Mouse (Mus musculus) intestine, embryonic 14.5 days (tissue): ENCODE measurements around the gene Cnksr1. TPM values are rescaled to one million over a fixed set of nuclear protein-coding genes. Genes with fewer than 3 reads are reported as not detected.

Source experiments
- ATAC-seq: fragments of 200-750 bp; cut with Nextera tagmentation; replicated peaks from 2 replicates; pipeline ENCODE4 v1.8.0; 2017; ENCODE audit warnings: low read depth, moderate number of reproducible peaks, moderate TSS enrichment, moderate library complexity; ENCODE audit not compliant: low FRiP score, low TSS enrichment
- DNase-seq: peaks from one replicate; pipeline ENCODE4 v3.0.0-alpha.2; 2018; ENCODE audit warnings: low spot score
- H3K27ac ChIP-seq: fragments of 300-500 bp; sonication (generic); 2 replicates; pipeline ENCODE4 v1.5.1; 2014; ENCODE audit warnings: low read depth, mild to moderate bottlenecking, control low read depth
- H3K27me3 ChIP-seq: fragments of 300-500 bp; sonication (generic); replicated peaks from 2 replicates; pipeline ENCODE4 v1.6.1; 2014; ENCODE audit warnings: low read length, control low read depth; ENCODE audit not compliant: control insufficient read depth, insufficient read depth
- H3K36me3 ChIP-seq: fragments of 300-500 bp; sonication (generic); 2 replicates; pipeline ENCODE4 v1.6.1; 2014; ENCODE audit warnings: low read length, control low read depth; ENCODE audit not compliant: control insufficient read depth, insufficient read depth
- H3K4me1 ChIP-seq: fragments of 300-500 bp; sonication (generic); replicated peaks from 2 replicates; pipeline ENCODE4 v1.6.1; 2014; ENCODE audit warnings: low read length, control low read depth, mixed read lengths; ENCODE audit not compliant: control insufficient read depth, insufficient read depth
- H3K4me2 ChIP-seq: fragments of 300-500 bp; sonication (generic); 2 replicates; pipeline ENCODE4 v1.6.1; 2014; ENCODE audit warnings: low read length
- H3K4me3 ChIP-seq: fragments of 300-500 bp; sonication (generic); 2 replicates; pipeline ENCODE4 v1.5.1; 2014; ENCODE audit warnings: low read depth, low read length, control low read depth, mixed read lengths
- H3K9ac ChIP-seq: fragments of 300-500 bp; sonication (generic); 2 replicates; pipeline ENCODE4 v1.6.1; 2014; ENCODE audit warnings: mild to moderate bottlenecking, low read length
- H3K9me3 ChIP-seq: fragments of 300-500 bp; sonication (generic); 2 replicates; pipeline ENCODE4 v1.6.1; 2016; ENCODE audit warnings: low read length, control low read depth; ENCODE audit not compliant: control insufficient read depth
- WGBS: fragments of 180-500 bp; shearing (Covaris S2); extraction: QIAGEN DNeasy Blood & Tissue Kit; methylation state at CpG from one replicate; pipeline ENCODE4 v1.1.7; 2014; 5-methylcytosine and 5-hydroxymethylcytosine counted together
- polyA plus RNA-seq: library from polyadenylated mRNA; unstranded; fragments of >200 nt; fragmentation: Nextera tagmentation; extraction: Ambion mirVana; gene quantifications from 2 replicates; pipeline ENCODE4 v1.2.1, GENCODE M21; 2014

Cnksr1 gene
- polyA plus RNA-seq, 1 experiment from 2014 or later: 7.5 TPM

- no peak for DNase-seq
- Histone ChIP-seq H3K36me3 (no peaks in the 10 kb centered on the region), H3K4me2 (peak overlapping the region; percentile 46), H3K9me3 (no peaks in the 10 kb centered on the region), H3K4me3 (peak overlapping the region; percentile 6), H3K4me1 (peaks cover 37% of the 10 kb centered on the region), H3K9ac (no peak overlapping the region), H3K27ac (no peak overlapping the region), H3K27me3 (peaks cover 68% of the 10 kb centered on the region)
- ATAC-seq: no peak
- WGBS: 22% methylated on average over 27 of the region's 27 CpGs
Measured at GRCm38 (mm10) chr4:134250116-134250929, 12.1 kb upstream of the Cnksr1 start.

- peak overlapping the region; percentile 46 for H3K4me2 ChIP-seq
- H3K9ac ChIP-seq: no peak overlapping the region
- peaks cover 39% of the 10 kb centered on the region for H3K4me1 ChIP-seq
- ATAC-seq (peak; percentile 51; the same call in 1 of the 2 replicates), DNase-seq (peak; percentile 92)
- WGBS: 1% methylated on average over 30 of the region's 30 CpGs
- no peaks in the 10 kb centered on the region for H3K36me3 ChIP-seq
- H3K4me3 ChIP-seq: peak overlapping the region; percentile 6
- H3K9me3 ChIP-seq: no peaks in the 10 kb centered on the region
- peaks cover 68% of the 10 kb centered on the region for H3K27me3 ChIP-seq
- no peak overlapping the region for H3K27ac ChIP-seq
Measured at GRCm38 (mm10) chr4:134249651-134250050, 11.5 kb upstream of the Cnksr1 start.

- H3K27ac ChIP-seq: no peak within 1 kb of the TSS
- peak within 1 kb of the TSS; percentile 90 for H3K4me2 ChIP-seq
- H3K27me3 ChIP-seq: peaks cover 48% of the 10 kb centered on the region
- H3K4me3 ChIP-seq: peak within 1 kb of the TSS; percentile 86
- H3K9ac ChIP-seq: 0 out of 2 replicates have a peak within 1 kb of the TSS, but pooled peaks have one; percentile 30
- no peaks in the 10 kb centered on the region for H3K9me3 ChIP-seq
- H3K4me1 ChIP-seq: peaks cover 21% of the 10 kb centered on the region
- DNase-seq (no peak), ATAC-seq (no peak)
- WGBS: 84% methylated on average over 7 of the region's 7 CpGs
- H3K36me3 ChIP-seq: 0 out of 2 replicates have a peak, but pooled peaks cover 8% of the 10 kb centered on the region
Measured at GRCm38 (mm10) chr4:134246719-134247258, 8.6 kb upstream of the Cnksr1 start, which contains the start of gene Gm30191. TSS of gene Gm30191 (plus strand) at chr4:134246935.

DNA sequence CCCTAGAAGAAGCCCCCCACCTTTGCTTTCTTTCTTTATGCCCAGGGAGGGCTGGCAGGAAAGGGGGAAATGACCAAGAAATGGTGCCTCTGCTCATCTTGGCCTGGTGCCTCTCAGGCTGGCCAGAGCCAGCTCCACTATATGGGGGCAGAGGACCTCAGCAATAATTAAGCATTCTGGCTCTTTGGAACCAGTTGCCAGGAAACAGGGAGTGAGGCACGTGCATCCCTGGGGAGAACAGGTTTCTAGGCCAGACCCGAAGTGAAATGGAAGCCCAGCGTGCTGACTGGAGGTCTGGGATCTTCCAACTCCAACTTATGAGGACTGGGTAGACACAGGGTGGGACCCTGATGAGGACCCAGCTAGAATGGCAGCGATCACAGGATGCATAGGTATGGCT lies 8.1 kb upstream of the Cnksr1 start:
- WGBS: 45% methylated on average over 4 of the region's 4 CpGs
- H3K4me3 ChIP-seq: no peak overlapping the region
- no peak for ATAC-seq

DNA sequence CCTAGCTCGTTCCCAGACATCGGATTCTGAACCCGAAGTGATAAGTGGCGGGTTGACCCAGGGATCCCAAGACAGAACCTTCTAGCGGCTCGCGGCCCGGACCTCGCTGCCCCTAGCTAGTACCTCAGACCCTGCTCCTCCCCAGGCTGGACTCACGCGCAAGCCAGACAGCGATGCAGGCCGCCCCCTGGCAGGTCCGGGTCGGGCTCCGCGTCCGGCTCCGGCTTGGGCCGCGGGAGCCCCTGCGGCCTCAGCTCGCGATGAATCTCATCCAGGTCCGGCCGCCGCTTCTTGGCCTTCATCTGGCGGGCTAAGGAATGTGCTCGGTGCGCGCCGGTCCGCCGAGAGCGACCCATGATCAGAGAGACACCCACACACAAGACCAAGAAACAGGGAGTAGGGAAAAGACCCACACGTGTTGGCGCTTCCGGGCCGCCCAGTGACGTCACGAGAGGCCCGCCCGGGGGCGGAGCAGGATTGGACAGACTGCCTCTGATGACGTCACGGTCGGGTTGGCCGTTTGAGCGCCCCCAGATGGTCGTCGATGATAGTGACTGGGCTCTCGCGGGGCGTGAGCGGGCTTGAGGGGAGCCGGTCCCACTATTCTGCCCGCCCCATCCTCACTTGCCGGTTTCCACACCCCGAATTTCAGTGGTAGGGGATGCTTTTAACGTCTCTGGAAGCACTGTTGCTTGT lies 7.1 kb upstream of the Cnksr1 start, which contains the start of gene Zfp593:
TSS of gene Zfp593 (minus strand) at position 445 of the 696 bp plus-strand sequence.
- DNase-seq: peak; percentile 99
- WGBS: under 1% methylated on average over 60 of the region's 60 CpGs
- peak; percentile 86 for ATAC-seq
- Histone ChIP-seq H3K27ac (no peak within 1 kb of the TSS), H3K36me3 (0 out of 2 replicates have a peak, but pooled peaks cover 8% of the 10 kb centered on the region), H3K9me3 (no peaks in the 10 kb centered on the region), H3K4me1 (peaks cover 8% of the 10 kb centered on the region), H3K27me3 (peaks cover 33% of the 10 kb centered on the region), H3K4me2 (peak within 1 kb of the TSS; percentile 90), H3K9ac (peak within 1 kb of the TSS; percentile 84), H3K4me3 (peak within 1 kb of the TSS; percentile 86)

More for the DNA sequence above, 8.1 kb upstream of the Cnksr1 start:
- no peak for DNase-seq
- H3K27me3 ChIP-seq: peaks cover 42% of the 10 kb centered on the region
- H3K9ac ChIP-seq: no peak overlapping the region
- H3K4me2 ChIP-seq: no peak overlapping the region
- H3K4me1 ChIP-seq: peaks cover 16% of the 10 kb centered on the region
- no peaks in the 10 kb centered on the region for H3K9me3 ChIP-seq
- H3K27ac ChIP-seq: no peak overlapping the region
- 0 out of 2 replicates have a peak, but pooled peaks cover 8% of the 10 kb centered on the region for H3K36me3 ChIP-seq

DNA sequence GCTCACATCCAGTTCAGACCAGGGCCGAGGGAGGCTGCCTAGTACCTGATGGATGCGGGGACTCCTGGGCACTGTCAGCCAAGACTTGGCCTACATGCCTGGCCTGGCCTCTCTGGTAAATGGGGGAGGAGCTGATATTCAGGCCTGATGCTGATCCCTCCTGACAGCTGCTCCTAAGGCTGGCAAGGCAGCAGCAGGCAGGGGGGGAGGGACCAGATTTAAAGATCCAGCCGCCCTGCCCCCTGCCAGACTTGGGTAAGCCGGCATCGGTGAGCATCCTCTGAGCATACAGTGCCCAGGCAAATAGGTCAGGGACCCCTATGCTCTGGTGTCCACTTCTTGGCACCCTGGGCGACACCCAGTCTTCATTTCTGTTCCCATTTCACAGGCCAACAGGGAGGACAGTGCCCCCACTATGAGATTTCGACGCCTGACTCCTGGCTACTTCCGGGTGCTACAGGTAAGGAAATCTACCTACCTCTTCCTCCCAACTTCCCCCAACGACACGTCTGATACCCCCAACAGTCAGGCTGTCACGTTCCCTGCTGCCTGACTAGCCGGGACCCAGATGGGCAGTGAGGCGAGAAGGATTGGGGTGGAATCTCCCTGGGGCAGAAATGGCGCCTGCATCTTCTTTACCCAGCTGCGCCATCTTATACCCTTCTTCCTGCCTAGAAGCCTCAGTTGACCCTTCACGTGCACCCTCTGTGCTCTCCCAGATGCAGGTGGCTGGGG lies 5.5 kb upstream of the Cnksr1 start, which contains the start of gene E130218I03Rik:
TSS of gene E130218I03Rik (plus strand) at position 147 of the 735 bp plus-strand sequence.
- H3K27me3 ChIP-seq: peaks cover 29% of the 10 kb centered on the region
- WGBS: 94% methylated on average over 17 of the region's 17 CpGs
- H3K9ac ChIP-seq: peak within 1 kb of the TSS; percentile 84; the same call in 1 of the 2 replicates
- peak within 1 kb of the TSS; percentile 86 for H3K4me3 ChIP-seq
- no peak within 1 kb of the TSS for H3K27ac ChIP-seq
- peak within 1 kb of the TSS; percentile 90 for H3K4me2 ChIP-seq
- H3K4me1 ChIP-seq: peaks cover 7% of the 10 kb centered on the region
- H3K9me3 ChIP-seq: no peaks in the 10 kb centered on the region
- DNase-seq: no peak
- H3K36me3 ChIP-seq: 0 out of 2 replicates have a peak, but pooled peaks cover 8% of the 10 kb centered on the region
- ATAC-seq: no peak

DNA sequence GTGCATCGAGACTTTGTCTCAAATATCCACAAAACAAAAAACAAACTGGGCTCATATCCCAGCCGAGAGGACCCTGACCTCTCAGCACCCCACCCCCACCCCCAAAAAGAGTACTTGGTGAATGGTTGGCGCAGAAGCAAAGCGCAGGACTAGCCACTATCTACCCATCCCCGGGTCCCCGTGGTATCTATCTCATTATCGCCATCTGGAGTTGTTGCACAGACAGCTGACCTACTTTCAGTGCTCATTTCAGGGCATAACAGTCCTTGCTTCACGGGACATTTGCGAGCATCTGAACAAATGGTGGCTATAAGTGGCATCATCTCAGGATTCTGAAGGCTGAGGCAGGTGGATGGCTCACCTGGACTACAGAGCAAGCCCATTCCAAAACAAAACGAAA lies 487 bp upstream of the Cnksr1 start:
- H3K4me3 ChIP-seq: peak overlapping the region; percentile 34; the same call in 1 of the 2 replicates
- H3K27ac ChIP-seq: no peak overlapping the region

More for the DNA sequence above, 487 bp upstream of the Cnksr1 start:
- H3K36me3 ChIP-seq: 0 out of 2 replicates have a peak, but pooled peaks cover 7% of the 10 kb centered on the region
- DNase-seq (no peak), ATAC-seq (peak; percentile 9; the same call in 1 of the 2 replicates)
- no peaks in the 10 kb centered on the region for H3K4me1 ChIP-seq
- peak overlapping the region; percentile 43 for H3K4me2 ChIP-seq
- H3K9me3 ChIP-seq: no peaks in the 10 kb centered on the region
- no peak overlapping the region for H3K9ac ChIP-seq
- H3K27me3 ChIP-seq: peaks cover 13% of the 10 kb centered on the region
- 8% methylated on average over 10 of the region's 10 CpGs for WGBS
